Mouse (Mus musculus): ENCODE results near the gene Grxcr1. TPM values are rescaled to one million over a fixed set of nuclear protein-coding genes. Genes with fewer than 3 reads are reported as not detected.

Gene Grxcr1
- polyA plus RNA-seq, 1 experiment: not detected

DNA sequence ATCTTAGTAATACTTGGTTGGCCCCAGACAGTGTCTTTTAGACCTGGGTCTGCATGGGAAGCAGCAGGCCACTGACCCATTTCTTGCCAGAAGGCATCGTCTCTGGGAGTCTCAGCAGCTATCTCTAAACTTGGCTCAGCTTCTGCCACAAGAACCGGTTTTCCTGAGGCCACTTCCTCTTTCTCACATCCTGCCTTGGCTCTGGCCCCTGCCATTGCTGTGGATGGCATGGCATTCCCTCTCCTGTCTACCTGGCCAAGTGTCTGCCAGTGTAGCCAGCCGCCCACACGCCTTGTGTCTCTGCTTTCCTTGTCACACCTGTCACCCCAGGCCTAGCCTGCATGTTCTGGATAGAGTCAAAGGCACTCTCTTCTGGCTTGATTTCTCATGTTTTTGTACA lies 17.1 kb downstream of the Grxcr1 start:
- H3K27me3 ChIP-seq (ENCODE audit: control insufficient read depth, insufficient read depth, low read length): no peaks in the 10 kb centered on the region
- H3K4me3 ChIP-seq (ENCODE audit: control insufficient read depth, low read depth, low read length): no peak overlapping the region
- no peaks in the 10 kb centered on the region for H3K4me1 ChIP-seq (ENCODE audit: control insufficient read depth, insufficient read depth, low read length)
- H3K27ac ChIP-seq (ENCODE audit: control insufficient read depth, insufficient read depth, low read depth, low read length): no peak overlapping the region
- TF ChIP-seq CTCF (IDR thresholded peaks at IDR 0.05; ENCODE audit: control insufficient read depth, insufficient read depth, insufficient replicate concordance, low read depth, low read length): no peak
- TF ChIP-seq POLR2A (IDR thresholded peaks at IDR 0.05; ENCODE audit: control insufficient read depth, low read depth, low read length): no peak
- no peaks in the 10 kb centered on the region for H3K36me3 ChIP-seq (ENCODE audit: control insufficient read depth, insufficient read depth, low read length)

DNA sequence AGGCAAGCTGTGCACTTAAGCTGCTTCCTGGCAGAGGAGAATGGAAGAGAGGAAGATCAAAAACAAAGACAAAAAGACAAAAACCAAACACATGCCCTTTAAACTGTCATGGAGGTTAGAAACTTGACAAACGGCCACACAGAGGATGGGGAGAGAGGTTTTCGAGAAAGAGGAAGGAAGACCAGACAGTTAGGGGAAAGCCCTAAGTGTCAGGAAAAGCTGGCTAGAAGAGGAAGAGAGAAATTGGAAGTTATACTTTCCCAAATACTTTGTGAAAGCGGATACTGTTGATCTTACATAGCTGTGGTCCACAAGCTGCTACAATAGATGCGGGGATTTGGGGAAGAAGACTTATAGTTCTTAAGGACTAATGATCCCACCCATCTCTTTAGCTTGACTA lies 17.9 kb downstream of the Grxcr1 start:
- no peak overlapping the region for H3K27ac ChIP-seq (ENCODE audit: control insufficient read depth, insufficient read depth, low read depth, low read length)
- no peaks in the 10 kb centered on the region for H3K4me1 ChIP-seq (ENCODE audit: control insufficient read depth, insufficient read depth, low read length)
- TF ChIP-seq CTCF (IDR thresholded peaks at IDR 0.05; ENCODE audit: control insufficient read depth, insufficient read depth, insufficient replicate concordance, low read depth, low read length): no peak
- TF ChIP-seq POLR2A (IDR thresholded peaks at IDR 0.05; ENCODE audit: control insufficient read depth, low read depth, low read length): no peak
- H3K4me3 ChIP-seq (ENCODE audit: control insufficient read depth, low read depth, low read length): no peak overlapping the region
- H3K36me3 ChIP-seq (ENCODE audit: control insufficient read depth, insufficient read depth, low read length): no peaks in the 10 kb centered on the region
- no peaks in the 10 kb centered on the region for H3K27me3 ChIP-seq (ENCODE audit: control insufficient read depth, insufficient read depth, low read length)

DNA sequence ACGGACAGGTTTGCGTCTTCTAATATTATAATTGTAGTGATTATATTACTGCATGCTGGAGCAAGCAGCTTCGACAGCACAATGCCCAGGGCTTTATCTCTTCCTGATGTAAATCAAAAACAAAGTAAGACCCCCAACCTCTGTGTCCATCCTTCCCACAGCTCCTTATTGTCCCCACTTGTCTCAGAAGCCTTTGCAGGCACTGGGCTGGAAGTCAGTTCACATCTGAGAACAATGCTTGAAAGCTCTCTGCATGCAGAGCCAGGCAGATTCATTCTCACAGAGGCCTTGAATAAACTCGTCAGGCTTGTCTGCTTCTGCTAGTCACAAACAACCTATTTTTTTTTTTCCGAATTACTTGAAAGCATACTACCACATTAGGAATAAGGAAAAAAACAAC lies 19.5 kb downstream of the Grxcr1 start:
- TF ChIP-seq POLR2A (IDR thresholded peaks at IDR 0.05; ENCODE audit: control insufficient read depth, low read depth, low read length) (no peak), CTCF (IDR thresholded peaks at IDR 0.05; ENCODE audit: control insufficient read depth, insufficient read depth, insufficient replicate concordance, low read depth, low read length) (no peak)
- no peaks in the 10 kb centered on the region for H3K4me1 ChIP-seq (ENCODE audit: control insufficient read depth, insufficient read depth, low read length)
- no peak overlapping the region for H3K27ac ChIP-seq (ENCODE audit: control insufficient read depth, insufficient read depth, low read depth, low read length)
- no peaks in the 10 kb centered on the region for H3K36me3 ChIP-seq (ENCODE audit: control insufficient read depth, insufficient read depth, low read length)
- no peak overlapping the region for H3K4me3 ChIP-seq (ENCODE audit: control insufficient read depth, low read depth, low read length)
- H3K27me3 ChIP-seq (ENCODE audit: control insufficient read depth, insufficient read depth, low read length): no peaks in the 10 kb centered on the region

DNA sequence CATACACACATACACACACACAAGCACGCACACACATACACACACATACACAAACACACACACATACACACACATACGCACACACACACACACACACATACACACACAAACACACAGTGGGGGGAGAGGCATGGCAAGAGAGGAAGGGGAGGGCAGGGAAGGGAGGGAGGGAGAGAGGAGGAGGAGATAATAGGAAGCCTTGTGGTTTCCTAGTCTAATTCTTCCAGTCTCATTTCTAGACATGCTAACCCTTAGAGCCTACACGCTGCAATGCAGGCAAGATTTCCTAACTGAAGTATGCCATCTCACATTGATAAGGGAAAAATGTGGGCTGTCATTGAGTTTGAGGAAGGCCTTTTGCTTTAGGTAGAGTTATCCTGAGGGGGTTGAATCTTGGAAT lies 25.9 kb downstream of the Grxcr1 start:
- no peaks in the 10 kb centered on the region for H3K4me1 ChIP-seq (ENCODE audit: control insufficient read depth, insufficient read depth, low read length)
- H3K4me3 ChIP-seq (ENCODE audit: control insufficient read depth, low read depth, low read length): no peak overlapping the region
- H3K27ac ChIP-seq (ENCODE audit: control insufficient read depth, insufficient read depth, low read depth, low read length): no peak overlapping the region
- H3K36me3 ChIP-seq (ENCODE audit: control insufficient read depth, insufficient read depth, low read length): no peaks in the 10 kb centered on the region
- no peak for TF ChIP-seq POLR2A (IDR thresholded peaks at IDR 0.05; ENCODE audit: control insufficient read depth, low read depth, low read length)
- no peak for TF ChIP-seq CTCF (IDR thresholded peaks at IDR 0.05; ENCODE audit: control insufficient read depth, insufficient read depth, insufficient replicate concordance, low read depth, low read length)
- H3K27me3 ChIP-seq (ENCODE audit: control insufficient read depth, insufficient read depth, low read length): no peaks in the 10 kb centered on the region

DNA sequence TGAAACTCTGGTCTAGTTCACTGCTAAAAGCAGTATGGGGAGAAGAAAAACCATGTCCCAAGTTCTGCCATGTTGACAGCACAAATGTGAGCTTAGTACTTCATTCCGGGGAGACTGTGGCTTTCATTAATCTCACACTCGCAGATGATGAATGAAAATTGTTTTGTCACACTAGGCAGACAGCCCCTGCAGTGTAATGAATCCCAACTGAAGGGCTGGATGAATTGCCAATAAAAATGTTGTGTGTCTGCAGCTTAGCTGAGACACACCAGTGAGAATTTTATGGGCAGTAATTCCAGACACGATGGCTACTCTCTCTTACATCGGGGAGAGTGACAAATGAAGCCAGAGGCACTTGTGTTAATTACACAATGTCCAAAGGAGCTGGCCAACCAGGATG lies 37.1 kb downstream of the Grxcr1 start:
- TF ChIP-seq CTCF (IDR thresholded peaks at IDR 0.05; ENCODE audit: control insufficient read depth, insufficient read depth, insufficient replicate concordance, low read depth, low read length) (no peak), POLR2A (IDR thresholded peaks at IDR 0.05; ENCODE audit: control insufficient read depth, low read depth, low read length) (no peak)
- Histone ChIP-seq H3K36me3 (ENCODE audit: control insufficient read depth, insufficient read depth, low read length) (no peaks in the 10 kb centered on the region), H3K27me3 (ENCODE audit: control insufficient read depth, insufficient read depth, low read length) (no peaks in the 10 kb centered on the region), H3K4me3 (ENCODE audit: control insufficient read depth, low read depth, low read length) (no peak overlapping the region), H3K27ac (ENCODE audit: control insufficient read depth, insufficient read depth, low read depth, low read length) (no peak overlapping the region), H3K4me1 (ENCODE audit: control insufficient read depth, insufficient read depth, low read length) (no peaks in the 10 kb centered on the region)

DNA sequence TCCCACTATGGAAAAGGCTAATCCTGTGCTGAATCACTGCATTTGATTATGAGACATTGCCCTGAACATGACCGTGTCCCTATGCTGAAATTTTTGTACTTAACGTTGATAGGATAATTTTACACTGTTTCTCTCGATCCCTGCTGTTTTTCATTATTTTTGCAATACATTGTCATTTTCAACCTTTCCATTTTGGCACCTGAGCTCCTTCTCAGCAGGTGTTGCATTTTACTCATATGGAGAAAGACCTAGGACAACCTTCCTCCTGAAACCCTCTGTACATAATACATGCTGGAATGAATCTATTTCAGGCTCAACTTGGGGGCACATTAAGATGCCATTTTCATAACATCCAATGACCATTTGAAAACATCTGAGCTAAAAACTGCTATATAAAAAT lies 38.7 kb downstream of the Grxcr1 start:
- no peak overlapping the region for H3K4me3 ChIP-seq (ENCODE audit: control insufficient read depth, low read depth, low read length)
- TF ChIP-seq POLR2A (IDR thresholded peaks at IDR 0.05; ENCODE audit: control insufficient read depth, low read depth, low read length) (no peak), CTCF (IDR thresholded peaks at IDR 0.05; ENCODE audit: control insufficient read depth, insufficient read depth, insufficient replicate concordance, low read depth, low read length) (no peak)
- no peaks in the 10 kb centered on the region for H3K36me3 ChIP-seq (ENCODE audit: control insufficient read depth, insufficient read depth, low read length)
- no peaks in the 10 kb centered on the region for H3K27me3 ChIP-seq (ENCODE audit: control insufficient read depth, insufficient read depth, low read length)
- no peaks in the 10 kb centered on the region for H3K4me1 ChIP-seq (ENCODE audit: control insufficient read depth, insufficient read depth, low read length)
- no peak overlapping the region for H3K27ac ChIP-seq (ENCODE audit: control insufficient read depth, insufficient read depth, low read depth, low read length)

DNA sequence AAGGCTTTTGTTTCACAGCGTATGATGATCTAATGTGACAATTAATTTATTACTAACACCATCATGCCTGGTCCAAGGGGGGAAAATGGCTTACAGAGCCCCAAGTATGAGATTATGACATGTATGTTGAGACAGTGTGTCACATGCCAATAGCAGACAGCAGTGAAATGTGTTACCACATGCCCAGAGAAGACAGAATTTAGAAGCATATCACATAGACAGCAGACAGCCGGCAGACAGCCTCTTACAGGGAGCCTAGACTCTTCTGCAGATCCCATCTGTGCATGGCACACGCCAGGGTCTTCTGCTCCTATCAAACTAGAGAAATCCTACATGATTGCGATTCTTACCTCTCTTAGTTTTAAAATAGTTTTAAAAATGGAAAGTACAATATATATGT lies 40.2 kb downstream of the Grxcr1 start:
- no peak for TF ChIP-seq CTCF (IDR thresholded peaks at IDR 0.05; ENCODE audit: control insufficient read depth, insufficient read depth, insufficient replicate concordance, low read depth, low read length)
- no peak for TF ChIP-seq POLR2A (IDR thresholded peaks at IDR 0.05; ENCODE audit: control insufficient read depth, low read depth, low read length)
- H3K27me3 ChIP-seq (ENCODE audit: control insufficient read depth, insufficient read depth, low read length): no peaks in the 10 kb centered on the region
- H3K36me3 ChIP-seq (ENCODE audit: control insufficient read depth, insufficient read depth, low read length): no peaks in the 10 kb centered on the region
- H3K4me3 ChIP-seq (ENCODE audit: control insufficient read depth, low read depth, low read length): no peak overlapping the region
- H3K27ac ChIP-seq (ENCODE audit: control insufficient read depth, insufficient read depth, low read depth, low read length): no peak overlapping the region
- H3K4me1 ChIP-seq (ENCODE audit: control insufficient read depth, insufficient read depth, low read length): no peaks in the 10 kb centered on the region

DNA sequence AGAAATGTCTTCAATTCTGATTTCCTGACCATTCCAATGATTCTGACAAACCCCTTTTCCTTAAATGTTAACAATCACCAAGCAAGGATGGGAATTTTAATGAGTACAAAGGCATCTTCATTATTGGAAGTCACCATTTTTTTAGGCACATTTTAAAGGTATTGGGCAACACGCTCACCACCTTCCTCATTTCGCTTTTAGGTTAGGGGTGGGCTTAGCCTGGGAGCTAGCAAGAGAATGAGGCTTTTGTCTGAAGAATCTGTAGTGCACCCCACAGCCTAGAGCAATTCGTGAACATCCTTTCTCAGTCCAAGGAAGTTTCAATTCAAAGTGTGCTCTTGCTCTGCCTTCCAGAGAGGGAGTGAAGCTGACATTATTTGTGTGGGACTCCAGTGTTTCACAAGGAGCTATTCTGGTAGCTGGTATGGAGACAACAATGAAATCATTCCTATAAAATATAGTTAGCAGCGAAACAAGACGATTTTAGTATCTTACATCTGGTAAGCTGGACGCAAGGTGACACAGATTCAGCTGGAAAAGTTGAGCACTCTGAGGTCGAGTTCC lies 55.0 kb downstream of the Grxcr1 start:
- Histone ChIP-seq H3K27ac (ENCODE audit: control insufficient read depth, insufficient read depth, low read depth, low read length) (no peak overlapping the region), H3K4me3 (ENCODE audit: control insufficient read depth, low read depth, low read length) (no peak overlapping the region), H3K27me3 (ENCODE audit: control insufficient read depth, insufficient read depth, low read length) (no peaks in the 10 kb centered on the region), H3K4me1 (ENCODE audit: control insufficient read depth, insufficient read depth, low read length) (no peaks in the 10 kb centered on the region), H3K36me3 (ENCODE audit: control insufficient read depth, insufficient read depth, low read length) (no peaks in the 10 kb centered on the region)
- TF ChIP-seq CTCF (IDR thresholded peaks at IDR 0.05; ENCODE audit: control insufficient read depth, insufficient read depth, insufficient replicate concordance, low read depth, low read length) (no peak), POLR2A (IDR thresholded peaks at IDR 0.05; ENCODE audit: control insufficient read depth, low read depth, low read length) (no peak)

All from testis, adult 2 months (tissue).